Mouse (Mus musculus) G1E-ER4 (cell line): Measurements from ENCODE around the gene Tmem87a. TPM values are rescaled to one million over a fixed set of nuclear protein-coding genes. Genes with fewer than 3 reads are reported as not detected.

ENCODE experiments used
- GATA1 ChIP-seq: IDR thresholded peaks from one replicate; pipeline ENCODE4 v1.8.0; 2012; ENCODE audit warnings: low read length, inconsistent platforms
- polyA plus RNA-seq: library from polyadenylated mRNA; stranded (reverse); fragments of >175 nt; gene quantifications from 2 replicates; pipeline ENCODE4 v1.2.3, GENCODE M21; 2012

Tmem87a gene
- polyA plus RNA-seq, 1 experiment = 0.57 TPM

- TF ChIP-seq GATA1 = no peak
Observed at GRCm38 (mm10) chr2:120312276-120312825, 91.6 kb downstream of the Tmem87a start.

Other genes starting within 250 kb of the Tmem87a start
- gene Ehd4, start 249.5 kb downstream of the Tmem87a start, polyA plus RNA-seq = 29.7 and 38.5 TPM in 2 replicates
- not detected in 2 replicates for gene Pla2g4e, start 158.8 kb downstream of the Tmem87a start, polyA plus RNA-seq
- not detected in 2 replicates for gene Pla2g4d, start 114.9 kb downstream of the Tmem87a start, polyA plus RNA-seq
- not detected in 2 replicates for gene Pla2g4f, start 89.9 kb downstream of the Tmem87a start, polyA plus RNA-seq
- gene Vps39, start 51.0 kb downstream of the Tmem87a start, polyA plus RNA-seq = 15.2 and 25.1 TPM in 2 replicates
- gene Ganc, start 217 bp downstream of the Tmem87a start, polyA plus RNA-seq = 1.3 and 1.5 TPM in 2 replicates
- not detected in 2 replicates for gene Capn3, start 51.9 kb upstream of the Tmem87a start, polyA plus RNA-seq
- gene Zfp106, start 159.7 kb upstream of the Tmem87a start, polyA plus RNA-seq = 58.4 and 96.8 TPM in 2 replicates
- 15.3 and 17.5 TPM in 2 replicates for gene Snap23, start 163.6 kb upstream of the Tmem87a start, polyA plus RNA-seq
- 2.1 and 2.3 TPM in 2 replicates for gene Haus2, start 205.3 kb upstream of the Tmem87a start, polyA plus RNA-seq
- 1.3 and 1.9 TPM in 2 replicates for gene Lrrc57, start 205.4 kb upstream of the Tmem87a start, polyA plus RNA-seq
- gene Stard9, start 225.0 kb upstream of the Tmem87a start, polyA plus RNA-seq = 0.26 and 0.27 TPM in 2 replicates